Mouse (Mus musculus) E14TG2a.4 (cell line): ENCODE results near the gene Alk.

Source experiments
- CTCF ChIP-seq: conservative IDR thresholded peaks from 2 replicates; pipeline ENCODE4 v1.5.1; 2014; ENCODE audit warnings: low read length
- POU5F1 ChIP-seq: IDR thresholded peaks from 2 replicates; pipeline ENCODE4 v1.6.1; 2014; ENCODE audit warnings: low read length, borderline replicate concordance

- TF ChIP-seq CTCF (no peak), POU5F1 (no peak)
Measured at GRCm38 (mm10) chr17:72587671-72588070, 16.8 kb downstream of the Alk start.
